Comparison of ENCODE assay signal across 16 mouse cellular contexts in the genomic region with DNA sequence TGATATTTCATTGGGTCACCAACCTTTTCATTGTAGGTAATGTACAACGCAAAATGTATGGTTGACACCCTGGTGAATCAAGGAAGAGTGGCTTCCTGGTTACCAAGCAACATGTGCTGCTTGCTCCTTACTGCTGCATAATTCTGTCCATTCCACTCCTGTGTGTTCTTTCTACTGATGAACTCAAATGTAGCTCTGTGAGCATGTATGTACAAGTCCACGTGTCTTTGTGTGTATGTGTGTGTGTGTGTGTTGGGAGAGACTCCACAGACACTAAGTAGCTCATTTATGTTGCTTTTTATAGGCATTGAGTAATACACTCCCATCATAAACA.
DNase-seq lines count a peak whose midpoint lies in the region; ATAC-seq and TF ChIP-seq lines count a peak whose summit lies in the region.
"Had no signal": no experiment of that assay in that cellular context is flagged by ENCODE, and none has a peak within 500 bp of the region (broad histone marks: within the 10 kb centered on the region; RNA-seq: fewer than 3 reads in every experiment).

No protein-coding gene starts in this region.

- no peak for TF ChIP-seq CTCF in kidney, adult 2 months (conservative IDR thresholded peaks at IDR 0.05; ENCODE audit: insufficient read depth, insufficient read length, low read depth, low read length)
- TF ChIP-seq CTCF in stomach, postnatal 0 days (IDR thresholded peaks at IDR 0.05; ENCODE audit: low read depth): no peak

- no peak for DNase-seq in kidney, adult 2 months
- no peak for DNase-seq in kidney, postnatal 14 days
- DNase-seq in midbrain, embryonic 11.5 days (ENCODE audit: low spot score, missing footprints): no peak
- no peak for DNase-seq in midbrain, embryonic 10.5 days (ENCODE audit: low spot score)
- DNase-seq in cerebellum, adult 11-12 months: no peak
- DNase-seq in stomach, postnatal 0 days (ENCODE audit: low spot score): no peak
- DNase-seq in B cell, adult 2 months: no peak
- DNase-seq: cerebellum, adult 8-10 months; gastrocnemius, postnatal 36 days; liver, embryonic 13.5 days had no signal

- H3K27me3 ChIP-seq in kidney, adult 2 months (replicated peaks; ENCODE audit: control insufficient read depth, insufficient read depth, low read length): no peaks in the 10 kb centered on the region
- H3K27me3 ChIP-seq in midbrain, embryonic 11.5 days (ENCODE audit: control insufficient read depth, insufficient read depth, low read length): no peaks in the 10 kb centered on the region
- H3K27me3 ChIP-seq in midbrain, embryonic 10.5 days (ENCODE audit: low read depth, poor library complexity, severe bottlenecking): no peaks in the 10 kb centered on the region
- no peaks in the 10 kb centered on the region for H3K27me3 ChIP-seq in midbrain, embryonic 13.5 days
- H3K27me3 ChIP-seq in stomach, postnatal 0 days (ENCODE audit: control insufficient read depth, insufficient read depth, low read length): no peaks in the 10 kb centered on the region
- H3K27me3 ChIP-seq: heart, embryonic 12.5 days; liver, embryonic 13.5 days had no signal

- H3K36me3 ChIP-seq in kidney, adult 2 months (ENCODE audit: control insufficient read depth, insufficient read depth, low read length): no peaks in the 10 kb centered on the region
- no peaks in the 10 kb centered on the region; the same call in 1 of the 2 replicates for H3K36me3 ChIP-seq in midbrain, embryonic 11.5 days (ENCODE audit: control insufficient read depth, insufficient read depth, low read length)
- H3K36me3 ChIP-seq in midbrain, embryonic 10.5 days: no peaks in the 10 kb centered on the region
- H3K36me3 ChIP-seq in midbrain, embryonic 13.5 days: no peaks in the 10 kb centered on the region
- H3K36me3 ChIP-seq in stomach, postnatal 0 days (ENCODE audit: control insufficient read depth, insufficient read depth, low read length): no peaks in the 10 kb centered on the region
- H3K36me3 ChIP-seq: G1E; heart, embryonic 12.5 days; liver, embryonic 13.5 days had no signal

- no peak overlapping the region for H3K9ac ChIP-seq in midbrain, embryonic 11.5 days (ENCODE audit: low read length)
- H3K9ac ChIP-seq in midbrain, embryonic 13.5 days (replicated peaks): no peak overlapping the region
- no peak overlapping the region for H3K9ac ChIP-seq in stomach, postnatal 0 days (ENCODE audit: low read length)
- H3K9ac ChIP-seq: heart, embryonic 12.5 days; liver, embryonic 13.5 days had no signal

- TF ChIP-seq POLR2A in kidney, adult 2 months (IDR thresholded peaks at IDR 0.05; ENCODE audit: low read depth, low read length): no peak

- 0 out of 2 replicates have a peak overlapping the region, but pooled peaks have one; percentile 31 for H3K27ac ChIP-seq in kidney, adult 2 months (ENCODE audit: insufficient read depth, low read depth, low read length)
- H3K27ac ChIP-seq in midbrain, embryonic 11.5 days (ENCODE audit: low read depth, low read length): no peak overlapping the region
- no peak overlapping the region for H3K27ac ChIP-seq in midbrain, embryonic 10.5 days (replicated peaks)
- H3K27ac ChIP-seq in midbrain, embryonic 13.5 days: no peak overlapping the region
- H3K27ac ChIP-seq in stomach, postnatal 0 days (replicated peaks): no peak overlapping the region
- H3K27ac ChIP-seq: liver, embryonic 13.5 days had no signal

- no peak overlapping the region for H3K4me2 ChIP-seq in midbrain, embryonic 11.5 days
- H3K4me2 ChIP-seq in midbrain, embryonic 13.5 days (replicated peaks): peak overlapping the region; percentile 17
- H3K4me2 ChIP-seq in stomach, postnatal 0 days (replicated peaks; ENCODE audit: low read depth): no peak overlapping the region
- H3K4me2 ChIP-seq: heart, embryonic 12.5 days; liver, embryonic 13.5 days had no signal

- no peak for TF ChIP-seq EP300 in stomach, postnatal 0 days (optimal IDR thresholded peaks at IDR 0.05)

- H3K4me1 ChIP-seq in kidney, adult 2 months (ENCODE audit: control insufficient read depth, insufficient read depth, low read length): peaks cover 9% of the 10 kb centered on the region; the same call in 1 of the 2 replicates
- peaks cover 5% of the 10 kb centered on the region; the same call in 1 of the 2 replicates for H3K4me1 ChIP-seq in midbrain, embryonic 11.5 days (ENCODE audit: control insufficient read depth, insufficient read depth, low read length)
- peaks cover 20% of the 10 kb centered on the region for H3K4me1 ChIP-seq in midbrain, embryonic 10.5 days
- H3K4me1 ChIP-seq in midbrain, embryonic 13.5 days (replicated peaks): peaks cover 14% of the 10 kb centered on the region
- H3K4me1 ChIP-seq in stomach, postnatal 0 days (replicated peaks; ENCODE audit: control insufficient read depth, insufficient read depth): no peaks in the 10 kb centered on the region
- H3K4me1 ChIP-seq: liver, embryonic 13.5 days had no signal

- H3K4me3 ChIP-seq in kidney, adult 2 months (ENCODE audit: insufficient read depth, low read depth, low read length): no peak overlapping the region
- no peak overlapping the region for H3K4me3 ChIP-seq in midbrain, embryonic 11.5 days (ENCODE audit: low read depth, low read length)
- H3K4me3 ChIP-seq in midbrain, embryonic 10.5 days: no peak overlapping the region
- H3K4me3 ChIP-seq in midbrain, embryonic 13.5 days (replicated peaks): no peak overlapping the region
- H3K4me3 ChIP-seq in stomach, postnatal 0 days (ENCODE audit: low read depth, low read length): no peak overlapping the region
- H3K4me3 ChIP-seq: heart, embryonic 12.5 days; liver, embryonic 13.5 days; myocyte had no signal

- 35% methylated on average over 2 of the region's 2 CpGs for WGBS in kidney, adult 2 months
- WGBS in midbrain, embryonic 11.5 days: 78% methylated on average over 2 of the region's 2 CpGs
- 81% methylated on average over 2 of the region's 2 CpGs for WGBS in midbrain, embryonic 10.5 days
- WGBS in midbrain, embryonic 13.5 days: 51% methylated on average over 2 of the region's 2 CpGs
- WGBS in stomach, postnatal 0 days: 68% methylated on average over 2 of the region's 2 CpGs

- 0 out of 2 replicates have a peak, but pooled peaks have one; percentile 25 for ATAC-seq in midbrain, embryonic 11.5 days (ENCODE audit: low FRiP score)
- ATAC-seq in midbrain, embryonic 13.5 days: peak; percentile 57
- ATAC-seq in stomach, postnatal 0 days (ENCODE audit: low FRiP score, low TSS enrichment): no peak
- ATAC-seq: activated CD4-positive, CD25-positive, alpha-beta regulatory T cell, adult 4 months; inflammation-experienced regulatory T-cells, adult 6 months had no signal

- H3K9me3 ChIP-seq in midbrain, embryonic 11.5 days (ENCODE audit: control insufficient read depth, low read length): no peaks in the 10 kb centered on the region
- H3K9me3 ChIP-seq in midbrain, embryonic 10.5 days (replicated peaks): no peaks in the 10 kb centered on the region
- no peaks in the 10 kb centered on the region for H3K9me3 ChIP-seq in midbrain, embryonic 13.5 days
- no peaks in the 10 kb centered on the region for H3K9me3 ChIP-seq in stomach, postnatal 0 days (ENCODE audit: control insufficient read depth, low read length)
- H3K9me3 ChIP-seq: G1E; heart, embryonic 12.5 days; liver, embryonic 13.5 days had no signal
